In genomic region chr3:116329023-116329762, GRCm38 (mm10) we compare ENCODE assay signal across 13 mouse cellular contexts.
A peak's percentile ranks its signal among the peaks of the same experiment; 100 is the strongest.
DNase-seq lines count a peak whose midpoint lies in the region; ATAC-seq and TF ChIP-seq lines count a peak whose summit lies in the region.
"Had no signal": no experiment of that assay in that cellular context is flagged by ENCODE, and none has a peak within 500 bp of the region (broad histone marks: within the 10 kb centered on the region; RNA-seq: fewer than 3 reads in every experiment).

No protein-coding gene starts in this region.

- peak; percentile 63 for DNase-seq in gastrocnemius, adult 2 months
- no peak for DNase-seq in gastrocnemius, postnatal 4 days (ENCODE audit: low spot score in 2 of 2)
- peak; percentile 48 for DNase-seq in NIH3T3 (ENCODE audit: low read depth)
- peak; percentile 69 to 72 for DNase-seq in kidney, adult 8-10 months
- DNase-seq in lung, postnatal 10 days, result peak; percentile 57
- DNase-seq in layer of hippocampus, postnatal 25 days (ENCODE audit: extremely low spot score in 1 of 2, low spot score in 1 of 2), result no peak
- DNase-seq in spleen, adult 12 weeks (ENCODE audit: low spot score), result no peak
- DNase-seq: thymus, postnatal 25 days had no signal

- WGBS in forebrain, embryonic 13.5 days, result 87% methylated on average over 18 of the region's 18 CpGs

- intact Hi-C loops in gastrocnemius, adult 2 months (cut with DNase I), result no loop called here

- no peak overlapping the region for H3K4me2 ChIP-seq in forebrain, embryonic 13.5 days

- TF ChIP-seq CTCF in gastrocnemius, adult 2 months (IDR thresholded peaks at IDR 0.05), result no peak

- no peak for ATAC-seq in forebrain, embryonic 13.5 days
- ATAC-seq: CD4-positive, CD25-positive, alpha-beta regulatory T cell, adult 4 months; intestine, postnatal 0 days had no signal

- H3K9me3 ChIP-seq in forebrain, embryonic 13.5 days (replicated peaks), result no peaks in the 10 kb centered on the region
- H3K9me3 ChIP-seq: embryonic facial prominence, embryonic 10.5 days; forebrain, embryonic 10.5 days had no signal

- no peak overlapping the region for H3K4me3 ChIP-seq in gastrocnemius, adult 2 months
- H3K4me3 ChIP-seq in forebrain, embryonic 13.5 days, result no peak overlapping the region
- H3K4me3 ChIP-seq: embryonic facial prominence, embryonic 10.5 days; forebrain, embryonic 10.5 days had no signal

- peaks cover 15% of the 10 kb centered on the region for H3K4me1 ChIP-seq in forebrain, embryonic 13.5 days

- H3K9ac ChIP-seq in forebrain, embryonic 13.5 days, result no peak overlapping the region

- no peak overlapping the region; the same call in 1 of the 2 replicates for H3K27ac ChIP-seq in gastrocnemius, adult 2 months
- no peak overlapping the region for H3K27ac ChIP-seq in forebrain, embryonic 13.5 days
- H3K27ac ChIP-seq: embryonic facial prominence, embryonic 10.5 days; forebrain, embryonic 10.5 days had no signal

- no peaks in the 10 kb centered on the region for H3K27me3 ChIP-seq in forebrain, embryonic 13.5 days

- peaks cover 10% of the 10 kb centered on the region; the same call in 1 of the 2 replicates for H3K36me3 ChIP-seq in forebrain, embryonic 13.5 days (ENCODE audit: poor library complexity, severe bottlenecking)

Comparison
In these comparisons a context has a peak if more than half of its experiments do, and no peak if none do; other contexts are left out.
1. DNase-seq: peak in gastrocnemius, adult 2 months (single experiment), NIH3T3 (single experiment), kidney, adult 8-10 months (2 of 2) and lung, postnatal 10 days (single experiment); none in gastrocnemius, postnatal 4 days (0 of 2), layer of hippocampus, postnatal 25 days (0 of 2) and spleen, adult 12 weeks (single experiment).